Mouse (Mus musculus) left cerebral cortex, adult 8-10 months (tissue): ENCODE data around the gene Ccdc85c. TPM values are rescaled to one million over a fixed set of nuclear protein-coding genes. Genes with fewer than 3 reads are reported as not detected.

Experiments
- DNase-seq, 2 experiments: peaks; one replicate each; pipeline ENCODE4 v3.0.0; 2022; ENCODE audit warnings: low spot score in 2 of 2
- total RNA-seq, 4 experiments: library from RNA; stranded (reverse); gene quantifications; 2 replicates each; pipeline ENCODE4 v1.2.4; 2022

Ccdc85c gene
- 10 to 100 TPM; 71.7 to 85.8 (median 80.1) TPM for total RNA-seq

DNA sequence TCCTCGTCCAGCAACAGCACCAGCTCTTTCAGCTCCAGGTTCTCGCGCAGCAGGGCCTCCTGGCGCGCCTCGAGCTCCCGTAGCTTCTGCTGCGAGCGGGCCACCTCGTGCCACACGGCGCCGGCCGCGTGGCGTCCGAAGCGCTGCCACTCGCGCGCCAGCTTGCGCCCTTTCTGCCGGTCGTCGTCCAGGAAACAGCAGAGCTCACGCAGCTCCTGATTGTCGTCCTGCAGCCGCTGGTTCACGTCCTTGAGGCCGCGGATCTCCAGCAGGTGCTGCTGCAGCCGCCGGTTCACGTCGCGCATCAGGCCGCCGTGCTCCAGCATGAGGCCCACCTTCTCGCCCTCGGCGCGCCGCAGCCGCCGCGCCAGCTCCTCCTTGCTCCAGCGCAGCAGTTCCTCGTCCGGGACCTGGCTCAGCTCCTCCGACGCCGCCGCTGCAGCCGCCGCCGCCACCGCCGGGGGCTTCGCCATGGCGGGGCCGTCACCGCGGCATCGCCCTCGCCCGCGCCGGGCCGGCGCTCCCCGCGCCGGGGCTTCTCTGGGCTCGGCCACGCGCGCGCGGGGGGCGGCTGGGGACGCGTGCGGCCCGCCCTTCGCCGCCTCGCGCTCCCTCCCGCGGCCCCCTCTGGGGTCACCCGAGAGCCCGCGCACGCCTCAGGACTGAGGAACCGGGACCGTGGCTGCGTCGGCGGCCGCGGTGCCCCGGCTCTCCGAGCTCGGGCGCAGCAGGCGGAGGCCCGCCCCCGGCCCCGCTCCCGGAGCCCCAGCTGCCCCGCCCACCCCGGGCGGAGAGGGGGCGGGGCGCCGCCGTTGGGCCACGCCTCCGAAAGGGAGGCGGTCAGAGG, at the start of gene Ccdc85c:
Gene Ccdc85c, minus strand, starts transcription at position 765 of the 847 bp plus-strand sequence.
- DNase-seq = no peak

DNA sequence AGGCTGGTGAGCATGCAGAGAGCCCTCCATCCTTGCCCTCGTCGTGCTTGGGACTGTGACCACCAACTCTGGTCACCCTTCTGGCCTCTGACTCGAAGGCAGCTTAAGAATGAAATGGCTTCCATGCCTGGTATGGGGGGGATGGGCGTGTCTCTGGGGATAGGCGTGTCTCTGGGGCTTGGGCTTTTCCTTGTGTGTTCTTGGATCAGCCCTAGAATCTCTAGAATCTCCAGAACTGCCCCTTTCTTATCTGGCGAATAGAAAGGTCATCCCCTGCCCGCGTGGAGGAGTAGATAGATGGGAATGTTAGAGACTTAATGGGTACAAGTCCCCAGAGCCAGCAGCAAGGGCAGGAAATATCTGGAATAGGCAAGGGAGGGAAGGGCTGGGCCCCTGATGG, 44.9 kb upstream of the Ccdc85c start:
- DNase-seq = no peak

DNA sequence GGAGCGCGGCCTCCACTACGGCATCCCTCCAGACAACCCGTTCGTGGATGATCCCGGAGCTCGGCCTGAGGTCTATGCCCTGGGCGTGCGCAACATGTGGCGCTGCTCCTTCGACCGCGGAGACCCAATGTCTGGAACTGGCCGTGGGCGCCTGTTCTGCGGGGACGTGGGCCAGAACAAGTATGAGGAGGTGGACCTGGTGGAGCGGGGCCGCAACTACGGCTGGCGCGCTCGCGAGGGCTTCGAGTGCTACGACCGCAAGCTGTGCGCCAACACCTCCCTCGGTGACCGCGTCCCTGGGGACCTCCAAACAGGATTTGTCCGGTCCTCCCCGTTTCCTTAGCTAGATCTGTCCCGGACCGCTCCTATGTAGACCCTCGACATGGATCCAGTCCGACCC, 43.3 kb upstream of the Ccdc85c start:
- no peak for DNase-seq

DNA sequence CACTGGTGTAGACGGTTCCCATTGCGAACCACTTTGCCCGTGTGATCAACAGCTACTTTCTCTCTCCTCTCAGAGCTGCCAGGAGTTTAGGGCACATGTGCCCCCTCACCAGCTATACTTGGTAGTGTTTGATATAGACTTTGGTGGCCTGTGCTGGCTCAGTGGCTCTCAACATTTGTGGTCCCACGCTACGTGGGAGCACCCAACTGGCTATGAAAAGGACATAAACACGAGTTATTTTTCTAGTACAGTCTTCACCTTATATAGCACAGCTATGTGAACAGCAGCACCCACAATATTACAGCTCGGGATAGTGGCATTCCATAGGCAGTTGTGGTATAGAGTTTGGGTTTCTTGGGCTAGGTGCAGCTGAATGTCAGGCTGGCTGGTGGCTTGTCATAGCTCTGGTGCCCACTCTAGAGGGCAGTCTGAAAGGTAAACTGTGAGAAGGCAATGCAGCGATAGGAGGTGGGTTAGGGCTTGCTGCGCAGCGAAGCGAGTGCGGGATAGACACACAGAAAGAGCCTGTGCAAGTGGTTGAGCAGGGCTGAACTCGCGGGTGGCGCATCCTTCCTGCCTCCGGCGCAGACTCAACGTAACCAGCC, 42.7 kb upstream of the Ccdc85c start:
- DNase-seq = no peak

DNA sequence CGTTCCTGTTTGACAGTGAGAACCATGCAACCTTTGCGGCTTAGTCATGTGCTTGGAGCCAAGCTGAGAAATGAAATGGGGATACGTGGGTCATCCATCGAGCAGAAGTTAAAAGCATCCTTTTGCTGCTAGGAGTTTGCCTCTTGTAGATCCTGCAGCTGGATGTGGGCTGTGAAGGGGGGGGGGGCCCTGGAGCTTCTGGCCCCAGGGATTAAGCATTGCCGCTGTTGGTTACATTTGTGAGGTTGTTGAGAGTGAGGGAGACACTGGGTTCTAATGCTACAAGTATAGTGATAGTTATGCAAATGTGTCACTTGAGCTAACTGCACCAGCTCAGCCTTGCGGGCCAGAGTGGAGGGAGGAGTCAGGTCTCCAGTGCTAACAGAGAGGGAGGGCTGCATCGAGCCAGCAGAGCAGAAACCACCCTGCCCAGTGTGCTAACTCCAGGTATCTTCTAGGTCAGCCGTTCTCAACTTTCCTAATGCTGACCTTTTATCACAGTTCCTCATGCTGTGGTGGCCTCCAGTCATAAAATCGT, 42.0 kb upstream of the Ccdc85c start:
- no peak for DNase-seq

DNA sequence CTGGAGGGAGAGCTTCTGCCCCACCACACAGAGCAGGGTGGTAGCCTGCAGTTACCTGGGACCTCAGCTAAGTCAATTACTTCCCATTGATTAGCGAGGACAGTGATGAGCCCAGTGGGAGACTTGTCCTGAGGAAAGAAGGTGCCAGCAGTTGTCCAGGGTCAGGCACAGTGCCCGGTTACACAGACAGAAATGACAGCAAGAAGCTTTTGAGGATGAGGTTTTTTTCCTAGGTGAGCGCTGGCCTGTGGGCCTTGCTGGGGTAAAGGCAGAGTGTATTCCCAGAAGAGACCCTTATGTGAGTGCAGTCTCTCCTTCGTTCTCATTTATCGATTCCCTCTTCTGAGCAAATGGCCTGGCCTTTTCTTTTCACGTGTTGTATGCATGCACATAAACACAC, 41.4 kb upstream of the Ccdc85c start:
- DNase-seq = no peak

DNA sequence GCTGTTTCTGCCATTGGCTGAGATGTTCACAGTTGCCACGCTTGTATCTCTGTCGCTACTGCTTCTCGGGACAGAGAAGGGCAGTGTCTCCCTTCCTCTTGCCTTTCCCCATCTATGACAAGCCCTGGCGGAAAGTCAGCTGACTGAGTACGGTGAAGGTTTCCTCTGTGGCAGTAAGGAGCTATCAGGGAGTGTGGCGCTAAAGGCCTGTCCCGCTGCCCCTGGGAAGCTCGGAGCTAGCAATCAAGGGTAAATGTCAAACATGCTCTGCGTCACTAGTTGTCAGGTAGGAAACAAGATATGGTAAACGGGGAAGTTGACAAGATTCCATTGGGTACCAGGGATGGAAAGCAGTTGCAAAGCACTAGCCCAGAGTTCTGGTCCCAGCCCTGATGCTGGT, 40.6 kb upstream of the Ccdc85c start:
- DNase-seq = no peak

DNA sequence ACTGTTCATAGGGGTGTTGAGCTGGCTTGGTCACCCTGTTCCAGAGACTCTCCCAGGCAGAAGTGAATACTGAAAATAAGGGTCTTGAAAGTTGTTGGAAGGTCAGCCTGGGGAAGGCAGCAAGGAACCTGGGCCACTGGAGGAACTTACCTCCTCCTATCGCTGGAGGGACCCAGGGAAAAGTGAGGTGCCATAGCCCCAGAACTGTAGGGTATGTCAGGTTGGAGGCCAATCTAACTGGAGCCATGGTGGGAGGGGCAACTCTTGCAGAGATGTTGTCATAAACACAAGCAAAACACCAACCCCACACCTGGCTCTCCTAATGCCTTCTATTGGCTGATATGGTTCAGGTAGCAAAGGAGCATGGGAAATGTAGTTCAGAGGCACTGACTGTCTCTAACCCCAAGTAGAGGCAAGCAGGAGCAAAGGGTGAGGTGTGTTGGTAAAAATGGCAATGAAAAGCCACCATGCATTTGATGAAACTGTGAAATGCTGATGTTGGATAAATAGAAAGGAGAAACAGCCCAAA, 38.1 kb upstream of the Ccdc85c start:
- DNase-seq = no peak

DNA sequence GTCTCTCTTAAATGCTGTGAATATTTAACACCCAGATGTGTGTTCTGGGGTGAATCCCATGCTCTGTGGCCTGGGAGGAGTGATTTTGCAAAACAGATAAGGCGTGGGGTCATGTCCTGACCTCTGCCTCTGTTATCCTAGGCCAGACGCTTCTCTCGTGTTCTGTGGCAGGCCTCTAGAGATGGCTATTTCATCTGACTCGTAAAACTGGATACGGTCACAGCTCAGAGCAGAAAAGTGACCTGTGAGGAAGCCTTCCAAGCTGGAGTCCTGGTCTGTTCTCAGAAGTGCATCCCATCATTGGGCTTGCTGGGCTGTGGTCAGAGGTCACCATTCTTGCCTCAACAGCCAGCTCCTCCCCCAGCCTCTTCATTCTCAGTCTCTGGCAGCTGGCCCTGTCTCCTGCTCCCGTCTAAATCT, 37.2 kb upstream of the Ccdc85c start:
- DNase-seq = no peak

DNA sequence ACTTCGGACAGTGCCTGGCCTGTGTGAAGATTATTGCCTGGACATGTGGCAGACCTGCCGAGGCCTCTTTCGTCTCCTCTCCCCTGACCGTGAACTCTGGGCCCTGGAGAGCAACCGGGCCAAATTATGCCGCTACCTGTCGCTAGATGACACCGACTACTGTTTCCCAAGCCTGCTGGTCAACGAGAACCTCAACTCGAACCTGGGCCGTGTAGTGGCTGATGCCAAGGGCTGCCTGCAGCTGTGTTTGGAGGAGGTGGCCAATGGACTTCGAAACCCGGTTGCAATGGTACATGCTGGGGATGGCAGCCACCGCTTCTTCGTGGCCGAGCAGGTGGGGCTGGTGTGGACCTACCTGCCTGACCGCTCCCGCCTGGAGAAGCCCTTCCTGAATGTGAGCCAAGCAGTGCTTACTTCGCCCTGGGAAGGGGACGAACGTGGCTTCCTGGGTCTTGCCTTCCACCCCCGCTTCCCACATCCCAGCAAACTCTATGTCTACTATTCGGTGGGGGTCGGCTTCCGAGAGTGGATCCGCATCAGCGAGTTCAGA, 36.6 kb upstream of the Ccdc85c start:
- DNase-seq = no peak

DNA sequence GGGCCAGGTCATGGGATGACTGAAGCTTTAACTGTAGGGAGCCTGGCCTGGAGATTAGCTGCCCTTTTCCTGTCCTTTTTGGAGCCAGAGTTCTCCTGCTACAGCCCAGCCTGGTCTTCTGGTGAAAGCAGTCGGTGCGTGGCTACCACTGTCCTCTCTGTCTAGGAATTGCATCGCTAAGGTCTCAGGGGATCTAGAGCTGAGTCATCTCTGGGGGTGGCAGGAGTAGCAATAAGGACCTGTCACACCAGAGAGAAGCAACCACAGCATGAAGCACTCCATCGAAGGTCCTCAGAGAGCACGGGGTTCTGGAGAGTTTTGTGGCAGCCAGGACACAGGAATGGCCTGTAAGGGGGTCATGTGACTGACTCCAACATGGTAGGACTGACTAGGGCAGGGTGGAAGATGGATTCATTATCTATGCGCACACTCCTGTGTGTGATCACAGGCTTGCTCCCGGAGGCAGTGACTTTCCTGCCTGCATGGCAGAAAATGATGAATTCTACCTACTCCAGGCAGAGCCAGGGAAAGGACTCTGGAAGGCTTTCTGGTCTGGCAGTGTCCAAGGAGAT, 35.3 kb upstream of the Ccdc85c start:
- DNase-seq = no peak

DNA sequence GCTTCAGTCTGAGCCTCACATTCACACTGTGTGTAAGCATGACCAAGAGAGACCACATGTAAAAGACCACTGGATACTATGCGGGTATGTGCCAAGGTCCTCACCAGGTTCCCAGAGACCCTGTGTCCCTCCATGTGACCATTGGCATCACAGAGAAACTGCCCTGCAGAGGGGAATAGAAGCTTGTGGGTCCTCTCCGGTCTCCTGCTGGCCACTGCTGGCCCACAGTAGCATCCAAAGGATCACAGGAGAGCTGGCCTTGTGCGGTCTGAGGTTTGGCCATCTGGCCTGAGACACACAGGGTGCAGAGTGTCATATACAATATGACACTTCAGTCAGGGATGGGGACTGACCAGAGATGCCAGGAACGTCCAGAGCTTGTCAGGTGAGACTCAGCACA, 34.8 kb upstream of the Ccdc85c start:
- no peak for DNase-seq

DNA sequence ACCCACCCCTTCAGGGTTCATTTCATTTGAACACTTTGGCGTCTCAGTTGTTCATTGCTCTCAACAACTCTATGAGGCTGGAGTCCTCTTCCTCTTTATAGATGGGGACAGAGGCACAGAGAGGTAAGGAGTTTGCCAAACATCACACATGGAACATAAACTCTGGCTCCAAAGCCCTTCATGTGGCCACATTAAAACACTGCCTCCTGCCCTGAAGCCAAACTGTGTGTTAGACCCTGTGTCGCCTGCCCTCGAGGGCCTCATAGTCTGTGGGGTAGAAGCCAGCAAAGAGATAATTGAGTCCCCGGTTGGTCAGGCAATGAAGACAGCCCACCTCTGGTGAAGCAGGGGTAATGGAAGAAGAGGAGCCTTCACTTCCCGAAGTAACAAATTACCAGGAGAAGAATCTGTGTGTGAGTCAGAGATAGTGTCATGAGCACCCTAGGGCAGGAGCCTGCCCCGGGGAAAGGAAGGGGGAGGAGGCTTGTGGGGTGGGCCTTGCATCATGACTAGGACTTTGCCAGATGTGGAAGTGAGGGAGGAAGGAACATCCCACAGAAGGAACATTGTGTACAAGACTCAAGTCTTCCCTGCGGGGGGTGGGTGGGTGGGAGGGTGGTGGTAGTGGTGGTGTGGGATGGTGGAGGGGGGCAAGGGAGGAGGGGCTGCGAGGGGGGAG, 34.0 kb upstream of the Ccdc85c start:
- DNase-seq = no peak

DNA sequence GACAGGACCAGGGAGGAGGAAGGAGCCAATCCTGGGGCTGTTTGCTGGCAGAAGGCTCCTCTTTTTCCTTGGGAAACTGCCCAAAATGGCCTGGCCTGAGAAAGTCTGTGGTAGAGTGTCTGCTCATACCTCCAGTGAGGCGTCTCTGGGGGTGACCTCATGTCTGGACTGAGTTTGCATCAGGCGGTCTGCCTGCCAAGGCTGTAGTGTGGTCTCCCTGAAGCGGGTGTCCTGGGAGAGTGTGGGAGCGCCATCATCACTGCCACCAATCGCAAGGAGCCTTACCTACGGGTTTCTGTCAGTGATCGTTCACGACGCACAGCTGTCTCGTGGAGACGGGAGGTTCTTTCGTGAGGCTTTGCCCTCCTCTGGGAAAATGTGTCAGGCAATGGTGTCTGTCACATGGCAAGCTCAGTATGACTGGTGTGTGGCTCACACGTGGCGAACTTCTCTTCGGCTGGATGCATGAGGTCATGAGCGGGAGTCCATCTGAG, 33.2 kb upstream of the Ccdc85c start:
- no peak for DNase-seq

DNA sequence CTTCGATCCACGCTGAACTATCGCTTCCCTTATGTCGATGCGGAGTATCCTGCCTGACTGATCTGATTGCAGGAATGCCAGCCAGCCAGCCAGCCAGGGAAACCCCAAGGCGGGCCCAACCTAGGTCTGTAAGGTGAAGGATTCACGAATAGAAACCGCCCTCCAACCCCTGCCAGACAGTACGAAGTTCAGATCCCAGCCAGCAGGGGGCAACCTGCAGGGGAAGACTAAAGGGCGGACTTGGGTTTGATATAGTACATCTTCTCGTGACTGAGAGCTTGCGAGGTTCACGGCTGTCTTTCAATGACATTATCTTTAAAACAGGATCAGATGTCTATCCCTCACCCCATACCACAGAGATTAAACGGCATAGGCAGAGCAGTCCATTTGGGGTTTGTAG, 32.3 kb upstream of the Ccdc85c start:
- DNase-seq = no peak

DNA sequence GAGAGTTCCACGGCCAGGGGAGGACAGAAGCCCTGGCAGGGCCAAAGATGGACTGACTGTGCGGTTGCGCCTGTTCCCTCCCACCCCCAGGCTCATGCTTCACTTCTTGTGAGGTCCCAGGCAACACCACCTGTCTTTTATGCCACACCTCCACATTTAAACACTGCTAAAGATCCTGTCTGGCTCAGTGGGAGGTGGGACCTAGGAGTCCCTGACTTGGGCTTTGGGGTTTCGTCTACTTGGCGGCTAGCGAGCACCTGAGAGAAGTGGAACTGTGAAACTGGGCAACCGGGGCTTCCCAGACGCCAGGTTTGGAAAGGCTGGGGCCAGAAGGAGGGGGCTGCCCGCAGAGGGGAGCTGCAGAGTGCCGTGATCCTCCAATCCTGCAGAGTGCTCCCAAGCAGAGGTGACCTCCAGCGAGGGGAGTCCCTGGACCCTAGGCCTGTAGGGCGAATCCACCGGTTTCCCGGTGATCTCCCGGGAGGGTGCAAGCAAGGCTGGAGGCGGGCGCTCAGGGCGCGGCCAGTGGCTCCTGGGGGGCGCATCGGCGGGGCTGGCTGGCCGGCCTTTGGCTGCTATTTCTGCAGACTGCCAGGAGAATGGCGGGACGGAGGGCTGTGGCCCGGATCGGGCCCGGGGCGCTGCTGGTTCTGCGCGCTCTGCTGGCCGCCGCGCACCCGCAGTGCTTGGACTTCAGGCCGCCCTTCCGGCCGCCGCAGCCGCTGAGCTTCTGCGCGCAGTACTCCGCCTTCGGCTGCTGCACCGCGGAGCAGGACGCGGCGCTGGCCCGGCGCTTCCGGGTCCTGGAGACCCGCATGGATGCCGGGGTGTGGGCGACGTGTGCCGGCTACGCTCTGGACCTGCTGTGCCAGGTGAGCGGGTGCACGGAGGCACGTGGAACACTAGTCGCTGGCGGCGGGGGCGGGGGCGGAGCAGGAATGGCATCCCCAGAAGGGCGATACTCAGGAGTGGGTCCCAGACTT, 30.9 kb upstream of the Ccdc85c start, which contains the start of gene Hhipl1:
Gene Hhipl1, plus strand, starts transcription at position 459 of the 983 bp plus-strand sequence.
- no peak for DNase-seq

DNA sequence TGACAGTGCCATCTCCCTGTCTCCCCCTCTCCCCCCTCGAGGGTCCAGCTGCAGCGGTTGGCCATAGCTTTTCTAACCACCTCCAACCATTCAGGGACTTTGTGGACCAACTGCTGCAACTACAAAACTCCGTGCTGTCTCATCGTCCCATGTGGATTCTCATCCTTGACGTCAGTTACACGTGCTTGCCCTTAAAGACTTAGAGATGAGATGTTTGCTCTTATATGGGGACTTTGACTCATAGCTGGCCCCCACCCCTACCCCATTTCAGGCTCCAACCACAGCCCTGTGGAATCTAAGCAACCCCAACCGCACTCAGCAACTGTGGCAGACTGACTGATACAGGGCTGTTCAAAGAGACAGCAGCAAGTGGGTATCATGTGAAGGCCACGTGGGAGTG, 29.9 kb upstream of the Ccdc85c start:
- no peak for DNase-seq

DNA sequence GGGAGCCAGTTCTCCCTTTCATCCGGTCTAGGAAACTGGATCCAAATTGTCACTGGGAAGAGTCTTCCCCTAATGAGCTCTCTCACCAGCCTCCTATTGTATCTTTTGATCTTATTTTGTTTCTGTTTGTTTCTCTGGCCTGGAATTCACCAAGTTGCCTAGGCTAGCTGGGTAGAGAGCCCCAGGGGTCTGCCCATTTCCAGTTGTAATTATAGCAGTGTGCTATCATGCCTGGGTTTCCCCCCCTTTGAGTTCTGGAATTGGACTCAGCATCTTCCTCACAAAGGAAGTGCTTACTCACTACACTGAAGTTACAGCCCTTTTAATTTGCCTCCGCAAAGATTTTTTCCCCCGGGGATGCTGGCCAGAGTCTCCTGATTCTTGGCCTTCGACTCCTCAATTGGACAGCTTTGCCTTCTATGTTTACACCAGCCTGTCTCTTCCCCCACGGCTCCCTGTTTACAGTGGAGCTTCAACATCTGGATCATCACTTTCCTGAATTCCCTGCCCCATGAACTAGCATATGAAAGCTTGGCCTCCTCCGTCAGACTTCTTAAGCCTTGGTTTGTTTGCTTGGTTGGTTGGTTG, 28.6 kb upstream of the Ccdc85c start:
- DNase-seq = no peak

DNA sequence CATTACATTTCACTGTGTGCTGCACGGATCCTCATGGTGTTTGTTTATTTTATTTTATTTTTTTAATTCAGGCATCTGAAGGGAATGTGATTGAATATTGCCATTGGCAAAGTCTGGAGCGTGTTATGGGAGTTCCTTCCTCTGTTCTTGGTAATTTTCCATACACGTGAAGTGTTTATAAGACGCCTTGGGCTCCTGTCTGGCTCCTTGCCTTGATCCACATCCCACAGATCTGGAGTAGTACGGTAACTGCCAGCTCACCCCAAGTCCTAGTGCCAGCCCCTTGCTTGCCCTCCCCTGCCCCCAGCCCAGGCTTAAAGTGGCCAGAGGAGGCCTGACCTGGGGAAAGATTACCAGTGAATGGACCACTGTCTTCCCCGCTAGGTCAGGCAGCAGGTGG, 25.8 kb upstream of the Ccdc85c start:
- DNase-seq = no peak
